Mouse (Mus musculus) heart, embryonic 11.5 days (tissue): ENCODE data around the gene Ccr1. TPM values are rescaled to one million over a fixed set of nuclear protein-coding genes. Genes with fewer than 3 reads are reported as not detected.
"Not testable (repeated sequence)": the region's sequence is repeated elsewhere in the genome, so short reads cannot be mapped to it uniquely, and the experiment has no call there.

Source experiments
- ATAC-seq: fragments of 200-750 bp; cut with Nextera tagmentation; replicated peaks from 2 replicates; pipeline ENCODE4 v1.8.0; 2017; ENCODE audit warnings: moderate library complexity; ENCODE audit not compliant: insufficient number of reproducible peaks, low FRiP score, low TSS enrichment
- H3K27ac ChIP-seq: fragments of 300-500 bp; sonication (generic); 2 replicates; pipeline ENCODE4 v1.5.1; 2014; ENCODE audit warnings: mild to moderate bottlenecking, low read depth, low read length
- H3K27me3 ChIP-seq: fragments of 300-500 bp; sonication (generic); 2 replicates; pipeline ENCODE4 v1.6.1; 2014; ENCODE audit warnings: mild to moderate bottlenecking, low read length, mixed read lengths; ENCODE audit not compliant: control insufficient read depth, insufficient read depth
- H3K36me3 ChIP-seq: fragments of 300-500 bp; sonication (generic); 2 replicates; pipeline ENCODE4 v1.6.1; 2014; ENCODE audit warnings: mild to moderate bottlenecking, low read length, moderate library complexity, mixed read lengths; ENCODE audit not compliant: control insufficient read depth, insufficient read depth
- H3K4me1 ChIP-seq: fragments of 300-500 bp; sonication (generic); 2 replicates; pipeline ENCODE4 v1.6.1; 2014; ENCODE audit warnings: low read length; ENCODE audit not compliant: control insufficient read depth, insufficient read depth
- H3K4me2 ChIP-seq: fragments of 300-500 bp; sonication (generic); 2 replicates; pipeline ENCODE4 v1.6.1; 2014; ENCODE audit warnings: mild to moderate bottlenecking, moderate library complexity
- H3K4me3 ChIP-seq: fragments of 300-500 bp; sonication (generic); 2 replicates; pipeline ENCODE4 v1.5.1; 2014; ENCODE audit warnings: low read depth, low read length
- H3K9ac ChIP-seq: fragments of 300-500 bp; sonication (generic); 2 replicates; pipeline ENCODE4 v1.6.1; 2014; ENCODE audit warnings: mild to moderate bottlenecking, low read depth, low read length, moderate library complexity
- H3K9me3 ChIP-seq: fragments of 300-500 bp; sonication (generic); replicated peaks from 2 replicates; pipeline ENCODE4 v1.6.1; 2016; ENCODE audit warnings: low read length; ENCODE audit not compliant: control insufficient read depth
- WGBS: fragments of 180-500 bp; shearing (Covaris S2); extraction: QIAGEN DNeasy Blood & Tissue Kit; methylation state at CpG from one replicate; pipeline ENCODE4 v1.1.7; 2014; ENCODE audit not compliant: insufficient replicate concordance; 5-methylcytosine and 5-hydroxymethylcytosine counted together
- polyA plus RNA-seq: library from polyadenylated mRNA; unstranded; fragments of >200 nt; fragmentation: Nextera tagmentation; extraction: Ambion mirVana; gene quantifications from 2 replicates; pipeline ENCODE4 v1.2.1, GENCODE M21; 2014

The Ccr1 gene
- polyA plus RNA-seq, 1 experiment from 2014 or later = 0.80 TPM

DNA sequence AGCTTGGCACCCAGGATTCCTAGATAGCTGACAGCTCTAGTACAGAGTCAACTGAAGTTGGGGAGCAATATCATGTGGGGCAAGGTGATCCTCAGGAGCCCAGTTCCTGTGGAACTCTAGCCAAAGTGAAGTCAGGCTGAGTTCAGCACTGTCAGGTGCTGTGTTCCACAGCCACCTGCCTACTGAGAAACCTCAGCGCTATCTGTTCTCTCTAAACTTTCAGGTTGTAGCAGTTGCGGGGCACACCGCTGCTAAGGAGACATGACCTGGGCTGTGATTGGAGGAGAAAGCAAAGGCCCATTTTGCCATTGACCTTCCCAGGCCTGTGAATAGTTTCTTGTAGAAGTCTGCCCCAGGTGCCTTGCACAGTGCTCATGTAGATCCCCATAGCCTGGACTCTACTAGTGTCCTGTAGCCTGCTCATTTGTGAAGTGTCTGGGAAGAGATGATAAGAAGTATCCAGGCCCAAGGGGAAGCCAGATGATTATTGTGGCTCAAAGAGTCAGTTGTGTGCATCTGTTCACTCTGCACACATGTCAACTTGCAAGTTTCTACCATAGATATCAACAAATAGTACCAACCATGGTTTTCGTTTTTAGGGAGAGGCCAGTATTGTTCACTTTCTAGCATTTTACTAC, 1.5 kb downstream of the Ccr1 start:
- not testable (repeated sequence) for H3K4me1 ChIP-seq, H3K4me2 ChIP-seq, H3K4me3 ChIP-seq, H3K9me3 ChIP-seq, H3K9ac ChIP-seq, H3K27ac ChIP-seq, H3K27me3 ChIP-seq, H3K36me3 ChIP-seq
- 0 out of 2 replicates have a peak, but pooled peaks have one; percentile 57 for ATAC-seq
- 73% methylated on average over 1 of the region's 4 CpGs for WGBS

DNA sequence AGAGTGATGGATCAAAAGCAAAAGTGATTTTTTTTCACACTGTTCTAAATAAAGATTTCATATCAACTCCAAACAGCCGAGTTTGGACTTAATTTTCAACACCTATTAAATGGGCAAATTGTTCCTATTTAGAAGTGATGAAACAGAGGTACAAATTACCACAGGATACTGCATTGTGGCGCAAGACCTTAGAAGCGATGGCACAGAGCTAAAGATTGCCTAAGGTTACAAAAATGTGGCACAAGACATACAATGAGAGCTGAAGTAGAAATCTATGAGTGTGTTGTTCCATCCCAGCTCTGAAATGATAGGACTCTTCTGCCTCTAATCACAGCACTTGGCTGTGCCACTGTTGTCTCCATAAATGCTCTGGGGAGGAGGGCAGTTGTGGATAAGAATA, 3.7 kb downstream of the Ccr1 start:
- no peak overlapping the region for H3K4me3 ChIP-seq
- WGBS = 76% methylated on average over 3 of the region's 3 CpGs

DNA sequence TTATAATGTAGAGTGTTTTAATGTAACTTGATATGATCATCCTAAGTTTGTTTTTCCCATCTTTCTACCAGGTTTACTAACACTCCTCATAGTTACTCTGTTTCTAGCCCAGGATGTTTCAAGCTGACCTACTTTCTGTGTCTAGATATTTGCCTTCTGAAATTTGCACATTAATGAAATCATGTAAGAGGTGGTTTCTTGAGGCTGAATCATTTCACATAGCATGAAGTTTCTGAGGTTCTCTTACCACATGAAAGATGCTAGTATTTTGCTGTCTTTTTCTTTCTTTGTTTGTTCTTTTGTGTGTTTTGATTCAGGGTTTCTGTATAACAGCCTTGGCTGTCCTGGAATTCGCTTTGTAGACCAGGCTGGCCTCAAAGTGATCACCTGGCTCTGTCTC, 8.3 kb downstream of the Ccr1 start:
- Histone ChIP-seq H3K9ac (no peak overlapping the region), H3K4me2 (no peak overlapping the region), H3K27ac (no peak overlapping the region), H3K36me3 (no peaks in the 10 kb centered on the region), H3K9me3 (no peaks in the 10 kb centered on the region), H3K4me1 (no peaks in the 10 kb centered on the region), H3K4me3 (no peak overlapping the region), H3K27me3 (no peaks in the 10 kb centered on the region)
- 100% methylated on average over 1 of the region's 1 CpGs for WGBS
- ATAC-seq = no peak

More for the DNA sequence above, 3.7 kb downstream of the Ccr1 start:
- Histone ChIP-seq H3K4me2 (no peak overlapping the region), H3K9me3 (no peaks in the 10 kb centered on the region), H3K27me3 (no peaks in the 10 kb centered on the region), H3K27ac (no peak overlapping the region), H3K4me1 (no peaks in the 10 kb centered on the region), H3K9ac (no peak overlapping the region), H3K36me3 (no peaks in the 10 kb centered on the region)
- no peak for ATAC-seq

DNA sequence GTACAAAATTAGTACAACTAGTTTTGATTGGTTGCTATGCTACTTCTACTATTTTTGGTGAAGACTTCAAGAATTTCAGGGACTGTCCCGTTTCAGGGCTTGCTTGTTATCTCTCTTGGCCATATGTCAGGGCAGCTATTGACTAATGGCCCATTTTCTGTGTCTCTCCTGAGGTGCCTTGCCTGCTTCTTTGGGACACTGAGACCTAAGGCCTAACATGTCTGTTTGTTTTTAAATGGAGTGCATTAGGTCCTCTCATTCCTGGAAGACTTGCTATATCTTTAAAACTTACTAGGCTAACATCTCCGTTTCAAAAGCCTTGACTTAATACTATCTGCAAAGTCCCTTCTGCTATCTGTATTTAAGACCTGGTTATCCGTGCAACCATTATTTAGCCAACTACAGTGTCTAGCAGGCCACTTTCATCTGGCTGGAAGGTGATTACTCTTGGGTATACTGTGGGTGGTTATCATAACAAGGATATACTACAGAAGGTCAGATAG, 10.5 kb downstream of the Ccr1 start:
- no peak overlapping the region for H3K4me3 ChIP-seq
- H3K27me3 ChIP-seq = no peaks in the 10 kb centered on the region
- no peaks in the 10 kb centered on the region for H3K4me1 ChIP-seq
- WGBS = 54% methylated on average over 3 of the region's 3 CpGs
- H3K36me3 ChIP-seq = no peaks in the 10 kb centered on the region
- H3K9ac ChIP-seq = no peak overlapping the region
- H3K27ac ChIP-seq = peak overlapping the region; percentile 57; the same call in 1 of the 2 replicates
- no peaks in the 10 kb centered on the region for H3K9me3 ChIP-seq
- ATAC-seq = peak; percentile 84
- H3K4me2 ChIP-seq = no peak overlapping the region

DNA sequence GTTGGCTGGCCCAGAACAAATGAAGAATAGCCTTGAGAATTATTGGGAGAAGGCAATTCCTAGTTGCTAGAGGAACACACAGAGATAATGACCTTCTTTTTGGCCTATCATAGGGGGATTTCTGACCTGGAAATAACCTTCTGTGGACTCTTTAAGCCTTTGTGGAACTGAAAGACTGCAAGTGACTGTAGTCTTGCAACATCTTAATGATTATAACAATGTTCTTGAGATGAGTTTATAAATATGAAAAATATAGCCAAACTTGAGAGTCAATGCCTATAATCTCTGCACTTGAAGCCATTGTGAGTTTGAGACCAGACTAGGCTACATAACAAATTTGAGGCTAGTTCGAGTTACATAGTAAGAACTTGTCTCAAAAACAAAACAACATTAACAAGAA, 11.6 kb downstream of the Ccr1 start:
- Histone ChIP-seq H3K4me2 (no peak overlapping the region), H3K4me3 (no peak overlapping the region), H3K36me3 (no peaks in the 10 kb centered on the region), H3K4me1 (no peaks in the 10 kb centered on the region), H3K27ac (no peak overlapping the region), H3K9me3 (no peaks in the 10 kb centered on the region), H3K27me3 (no peaks in the 10 kb centered on the region), H3K9ac (no peak overlapping the region)
- no peak for ATAC-seq
- 75% methylated on average over 1 of the region's 1 CpGs for WGBS

DNA sequence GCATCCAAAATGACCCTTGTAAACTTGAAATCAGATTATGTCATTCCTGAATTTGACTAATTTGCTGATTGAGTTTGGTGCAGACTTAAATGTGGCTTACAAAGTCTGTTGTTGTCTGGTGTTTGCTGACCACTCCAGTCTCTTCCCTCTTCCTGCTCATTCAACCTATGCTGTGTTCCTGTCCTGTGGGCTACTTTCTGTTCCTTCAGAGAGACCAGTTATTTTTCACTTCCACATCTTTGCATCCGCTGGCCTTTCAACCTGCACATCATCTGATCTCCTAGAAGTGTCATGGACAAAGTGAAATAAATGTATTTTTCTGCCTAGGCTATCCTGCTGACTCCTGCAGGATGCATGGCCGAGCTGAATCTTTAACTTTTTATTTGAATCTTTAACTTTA, 14.9 kb downstream of the Ccr1 start:
- no peaks in the 10 kb centered on the region for H3K9me3 ChIP-seq
- H3K4me2 ChIP-seq = no peak overlapping the region
- H3K4me3 ChIP-seq = no peak overlapping the region
- 70% methylated on average over 2 of the region's 2 CpGs for WGBS
- H3K27me3 ChIP-seq = no peaks in the 10 kb centered on the region
- no peak overlapping the region for H3K9ac ChIP-seq
- ATAC-seq = no peak
- H3K4me1 ChIP-seq = no peaks in the 10 kb centered on the region
- H3K27ac ChIP-seq = no peak overlapping the region
- H3K36me3 ChIP-seq = no peaks in the 10 kb centered on the region

DNA sequence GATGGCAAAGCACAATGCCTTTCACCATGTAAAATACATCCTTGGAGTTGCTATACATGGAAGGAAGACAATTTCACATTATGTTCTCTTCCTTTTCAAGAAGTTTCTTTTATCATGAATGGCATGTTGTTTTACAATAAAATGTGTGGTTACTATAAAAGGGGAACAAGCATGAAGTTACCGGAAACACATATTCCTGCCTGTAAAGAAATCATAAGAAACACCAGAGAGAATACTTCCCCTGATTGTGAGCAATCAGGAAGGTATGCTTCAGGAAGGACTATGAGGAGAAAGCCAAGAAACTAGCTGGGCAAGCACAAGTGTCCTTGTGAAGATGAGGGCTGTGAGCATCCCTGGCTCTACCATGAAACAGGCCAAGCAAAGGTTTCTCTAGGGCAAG, 17.3 kb downstream of the Ccr1 start:
- Histone ChIP-seq H3K36me3 (no peaks in the 10 kb centered on the region), H3K27me3 (no peaks in the 10 kb centered on the region), H3K4me3 (no peak overlapping the region), H3K4me1 (no peaks in the 10 kb centered on the region), H3K9ac (no peak overlapping the region), H3K4me2 (no peak overlapping the region), H3K9me3 (no peaks in the 10 kb centered on the region), H3K27ac (no peak overlapping the region)
- no peak for ATAC-seq
- 84% methylated on average over 1 of the region's 1 CpGs for WGBS

DNA sequence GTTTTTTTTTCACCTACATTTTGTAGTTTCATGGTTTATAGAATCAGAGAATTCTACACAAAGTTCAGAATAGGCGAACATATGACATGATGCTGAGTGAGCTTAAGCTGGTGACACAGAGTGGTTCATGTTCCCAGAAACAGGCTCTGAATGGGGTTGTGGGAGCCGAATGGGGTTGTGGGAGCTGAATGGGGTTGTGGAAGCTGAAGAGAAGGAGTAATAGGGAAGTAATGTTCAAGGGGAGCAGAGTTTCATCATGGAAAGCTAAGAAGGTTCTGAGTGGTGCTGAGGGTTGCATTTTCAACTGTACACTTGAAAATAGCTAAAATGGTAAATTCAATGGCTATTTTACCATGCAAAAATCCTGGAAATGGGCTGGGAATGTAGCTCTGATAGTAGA, 19.1 kb downstream of the Ccr1 start:
- no peaks in the 10 kb centered on the region for H3K9me3 ChIP-seq
- no peak overlapping the region for H3K4me3 ChIP-seq
- no peak overlapping the region for H3K27ac ChIP-seq
- H3K27me3 ChIP-seq = no peaks in the 10 kb centered on the region
- no peaks in the 10 kb centered on the region for H3K36me3 ChIP-seq
- no peak overlapping the region for H3K9ac ChIP-seq
- no peak overlapping the region for H3K4me2 ChIP-seq
- WGBS = 74% methylated on average over 2 of the region's 2 CpGs
- ATAC-seq = no peak
- no peaks in the 10 kb centered on the region for H3K4me1 ChIP-seq

DNA sequence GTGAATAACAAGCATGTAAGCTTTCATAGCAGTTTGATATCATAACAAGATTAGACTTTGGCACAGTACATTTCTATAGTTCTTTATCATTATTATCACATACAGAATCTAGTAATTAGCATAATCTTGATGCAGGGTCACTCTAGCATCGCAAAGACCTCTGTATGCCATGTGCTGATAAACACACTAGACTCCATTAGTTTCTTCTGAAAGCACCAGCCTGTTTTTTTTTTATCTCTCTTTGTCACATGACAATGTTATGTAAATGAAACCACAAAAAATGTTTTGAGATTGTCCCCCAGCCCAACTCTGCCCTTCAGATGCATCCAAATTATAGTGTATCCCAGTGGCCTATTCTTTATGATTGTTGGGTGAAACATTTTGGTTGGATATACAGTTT, 20.7 kb downstream of the Ccr1 start:
- no peaks in the 10 kb centered on the region for H3K36me3 ChIP-seq
- 72% methylated on average over 1 of the region's 1 CpGs for WGBS
- no peak overlapping the region for H3K4me3 ChIP-seq
- H3K9me3 ChIP-seq = no peaks in the 10 kb centered on the region
- no peak overlapping the region for H3K27ac ChIP-seq
- H3K4me1 ChIP-seq = no peaks in the 10 kb centered on the region
- no peaks in the 10 kb centered on the region for H3K27me3 ChIP-seq
- H3K9ac ChIP-seq = no peak overlapping the region
- ATAC-seq = no peak
- no peak overlapping the region for H3K4me2 ChIP-seq
